Mouse (Mus musculus) forebrain, embryonic 13.5 days (tissue): Measurements from ENCODE around the gene Prelp. TPM values are rescaled to one million over a fixed set of nuclear protein-coding genes. Genes with fewer than 3 reads are reported as not detected.
A peak's percentile ranks its signal among the peaks of the same experiment; 100 is the strongest.

Experiments used
- ATAC-seq: fragments of 200-750 bp; cut with Nextera tagmentation; 2 replicates; pipeline ENCODE4 v1.8.0; 2017
- H3K27ac ChIP-seq: fragments of 300-500 bp; sonication (generic); 2 replicates; pipeline ENCODE4 v1.5.1; 2015; ENCODE audit warnings: inconsistent platforms, mild to moderate bottlenecking, moderate library complexity
- H3K27me3 ChIP-seq: fragments of 300-500 bp; sonication (generic); 2 replicates; pipeline ENCODE4 v1.6.1; 2015; ENCODE audit warnings: mild to moderate bottlenecking, inconsistent platforms
- H3K36me3 ChIP-seq: fragments of 300-500 bp; sonication (generic); 2 replicates; pipeline ENCODE4 v1.6.1; 2015; ENCODE audit warnings: mild to moderate bottlenecking, inconsistent platforms; ENCODE audit not compliant: poor library complexity, severe bottlenecking
- H3K4me1 ChIP-seq: fragments of 300-500 bp; sonication (generic); 2 replicates; pipeline ENCODE4 v1.6.1; 2015; ENCODE audit warnings: inconsistent platforms
- H3K4me2 ChIP-seq: fragments of 300-500 bp; sonication (generic); 2 replicates; pipeline ENCODE4 v1.6.1; 2015; ENCODE audit warnings: inconsistent platforms, mild to moderate bottlenecking, moderate library complexity
- H3K4me3 ChIP-seq: fragments of 300-500 bp; sonication (generic); 2 replicates; pipeline ENCODE4 v1.5.1; 2015; ENCODE audit warnings: mild to moderate bottlenecking, inconsistent platforms
- H3K9ac ChIP-seq: fragments of 300-500 bp; sonication (generic); 2 replicates; pipeline ENCODE4 v1.6.1; 2015; ENCODE audit warnings: mild to moderate bottlenecking, inconsistent platforms
- H3K9me3 ChIP-seq: fragments of 300-500 bp; sonication (generic); replicated peaks from 2 replicates; pipeline ENCODE4 v1.6.1; 2016; ENCODE audit warnings: inconsistent platforms
- WGBS: fragments of 180-500 bp; shearing (Covaris S2); methylation state at CpG from one replicate; pipeline ENCODE4 v1.1.7; 2015; 5-methylcytosine and 5-hydroxymethylcytosine counted together
- polyA plus RNA-seq: library from polyadenylated mRNA; unstranded; fragments of >200 nt; fragmentation: Nextera tagmentation; extraction: Ambion mirVana; gene quantifications from 2 replicates; pipeline ENCODE4 v1.2.1, GENCODE M21; 2015

Prelp gene
- polyA plus RNA-seq, 1 experiment from 2014 or later, result 1.3 TPM

GRCm38 (mm10) chr1:133863257-133863997 lies 57.8 kb downstream of the Prelp start:
- 15% methylated on average over 10 of the region's 10 CpGs for WGBS
- H3K27ac ChIP-seq, result no peak overlapping the region
- no peaks in the 10 kb centered on the region for H3K27me3 ChIP-seq
- 0 out of 2 replicates have a peak, but pooled peaks have one; percentile 45 for ATAC-seq
- no peak overlapping the region for H3K4me3 ChIP-seq
- H3K36me3 ChIP-seq, result no peaks in the 10 kb centered on the region
- H3K9ac ChIP-seq, result no peak overlapping the region
- no peaks in the 10 kb centered on the region for H3K9me3 ChIP-seq
- H3K4me2 ChIP-seq, result peak overlapping the region; percentile 9; the same call in 1 of the 2 replicates
- H3K4me1 ChIP-seq, result peaks cover 32% of the 10 kb centered on the region

- Histone ChIP-seq H3K27me3 (no peaks in the 10 kb centered on the region), H3K36me3 (no peaks in the 10 kb centered on the region), H3K4me2 (no peak overlapping the region), H3K4me1 (peaks cover 35% of the 10 kb centered on the region), H3K9me3 (no peaks in the 10 kb centered on the region), H3K9ac (no peak overlapping the region), H3K27ac (no peak overlapping the region), H3K4me3 (no peak overlapping the region)
- ATAC-seq, result no peak
- 74% methylated on average over 5 of the region's 5 CpGs for WGBS
These were observed 60.2 kb downstream of the Prelp start for GRCm38 (mm10) chr1:133861028-133861427.

Other genes with a start within 250 kb of the Prelp start
- gene Lax1, start 231.3 kb downstream of the Prelp start, polyA plus RNA-seq, result not detected in 2 replicates
- 6.7 and 7.6 TPM in 2 replicates for gene Atp2b4, start 120.4 kb downstream of the Prelp start, polyA plus RNA-seq
- 2.3 and 3.3 TPM in 2 replicates for gene Optc, start 13.4 kb downstream of the Prelp start, polyA plus RNA-seq
- 1.2 and 1.6 TPM in 2 replicates for gene Fmod, start 115.8 kb upstream of the Prelp start, polyA plus RNA-seq
- 122 and 129 TPM in 2 replicates for gene Btg2, start 157.7 kb upstream of the Prelp start, polyA plus RNA-seq
- 0.17 TPM in 1 of 2 replicates, not detected in the other for gene Chit1, start 189.8 kb upstream of the Prelp start, polyA plus RNA-seq